Mouse (Mus musculus): ENCODE measurements around the gene Prm3.

Gene Prm3

DNA sequence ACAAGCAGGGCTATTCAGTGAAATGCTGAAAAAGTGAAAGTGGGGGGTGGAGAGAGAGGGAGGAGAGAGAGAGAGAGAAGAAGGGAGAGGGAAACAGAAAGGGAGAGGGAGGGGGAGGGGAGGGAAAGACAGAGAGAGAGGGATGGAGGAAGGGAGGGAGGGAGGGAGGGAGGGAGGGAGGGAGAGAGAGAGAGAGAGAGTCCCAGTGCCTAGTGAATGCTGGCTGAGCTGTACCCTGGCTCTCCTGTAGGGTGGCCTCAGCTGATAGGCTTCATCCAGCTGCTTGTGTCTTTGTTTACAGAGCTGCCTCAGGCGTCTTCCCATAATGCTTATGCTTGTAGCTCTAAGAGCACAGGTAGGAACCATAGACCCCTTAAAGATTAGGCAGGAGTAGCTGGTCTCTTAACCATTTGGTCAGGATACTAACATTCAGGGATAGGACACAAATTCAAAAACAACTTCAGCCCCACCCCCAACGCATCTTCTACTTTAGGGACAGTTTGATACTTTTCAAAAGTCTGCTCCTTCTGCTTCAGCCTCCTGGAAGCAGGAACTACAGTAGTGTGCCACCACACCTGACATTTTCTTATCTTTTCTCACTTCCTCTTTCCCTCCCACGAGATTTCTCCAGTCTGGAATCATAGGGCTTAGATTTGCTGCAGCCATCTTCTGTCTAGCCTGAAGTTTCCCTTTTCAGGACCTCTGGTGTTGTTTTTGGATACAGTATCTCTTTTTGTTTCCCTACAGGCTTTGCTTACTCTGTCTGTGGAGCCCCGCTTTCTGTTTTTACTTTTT is 20.0 kb downstream of the Prm3 start:
- DNase-seq (ENCODE audit: low spot score): no peak

DNA sequence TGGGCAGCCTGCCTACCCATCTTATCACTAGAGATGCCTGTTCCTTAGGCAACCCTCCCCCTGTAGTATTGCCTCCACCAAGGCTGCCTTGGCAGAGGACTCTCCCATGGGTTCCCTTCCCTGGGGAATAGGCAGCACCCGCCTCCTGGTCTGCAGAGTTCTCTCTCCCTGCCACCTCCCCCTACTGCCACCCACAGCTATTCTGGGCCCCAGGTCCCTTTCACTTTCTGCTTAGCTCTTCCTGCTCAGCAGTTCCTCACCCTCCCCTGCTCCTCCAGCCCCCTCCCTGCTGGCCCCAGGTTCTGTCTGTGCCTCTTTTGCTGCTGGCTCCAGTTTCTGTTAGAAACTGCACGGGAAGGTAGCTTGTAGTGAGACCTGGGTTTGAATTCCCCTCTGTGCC is 21.1 kb downstream of the Prm3 start:
- no peak for DNase-seq (ENCODE audit: low spot score)

DNA sequence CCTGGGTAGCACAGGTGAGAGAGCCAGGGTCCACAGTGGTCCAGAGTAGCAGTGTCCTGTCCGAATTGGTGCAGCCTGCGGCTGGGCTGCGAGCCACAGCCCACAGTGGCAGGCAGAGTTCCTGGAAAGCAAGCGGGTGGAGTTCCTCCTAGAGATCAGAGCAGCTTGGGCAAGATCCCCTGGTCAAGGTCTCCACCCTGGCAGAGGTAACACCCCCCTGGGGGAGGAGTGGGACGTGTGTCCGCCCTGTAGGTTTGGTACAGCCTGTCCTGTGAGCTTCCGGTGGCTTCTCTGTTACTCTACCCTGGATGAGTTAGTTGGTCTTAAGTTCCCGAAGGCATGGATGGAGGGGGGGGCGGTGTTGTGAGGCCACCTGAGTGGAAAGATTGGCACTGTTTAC is 21.9 kb downstream of the Prm3 start:
- no peak for DNase-seq (ENCODE audit: low spot score)

GRCm38 (mm10) chr16:10767158-10767557 is 23.6 kb downstream of the Prm3 start:
- peak; percentile 88 for DNase-seq (ENCODE audit: low spot score)

- DNase-seq (ENCODE audit: low spot score): no peak
These were observed 26.4 kb downstream of the Prm3 start for GRCm38 (mm10) chr16:10764323-10764722.

DNA sequence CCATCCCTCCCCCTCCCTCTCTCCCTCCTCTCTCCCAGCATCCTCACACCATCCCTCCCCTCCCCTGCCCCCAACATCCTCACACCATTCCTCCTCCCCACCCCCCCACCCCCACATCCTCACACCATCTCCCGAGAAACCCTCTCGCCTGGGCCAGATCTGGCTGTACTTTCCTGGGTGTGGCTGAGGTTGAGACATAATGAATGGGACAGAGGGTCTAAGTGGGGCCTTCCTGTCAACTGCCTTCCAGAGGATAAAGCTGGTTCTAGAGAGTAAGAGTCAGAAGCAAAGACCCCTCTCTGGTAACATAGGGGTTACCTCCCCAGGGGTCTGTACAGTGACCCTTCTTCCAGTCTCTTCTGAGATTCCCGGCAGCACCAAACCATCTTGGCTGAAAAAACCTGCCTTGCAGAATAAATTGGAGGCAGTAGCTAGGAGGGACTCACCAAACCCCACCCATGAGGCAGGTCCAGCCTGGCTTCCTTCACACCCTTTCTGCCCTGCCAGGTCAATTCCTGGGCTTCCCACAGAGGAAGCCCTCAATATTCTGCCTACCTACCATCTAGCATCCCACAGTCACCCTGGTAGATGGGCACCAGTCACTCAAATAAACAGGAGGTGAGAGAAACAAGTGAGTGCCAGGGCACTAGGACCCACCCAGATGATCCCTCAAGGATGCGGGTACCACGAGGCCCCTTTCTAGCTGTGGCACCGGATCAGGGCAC is 27.0 kb downstream of the Prm3 start:
- no peak for DNase-seq (ENCODE audit: low spot score)

GRCm38 (mm10) chr16:10762569-10763180 is 28.0 kb downstream of the Prm3 start:
- no peak for DNase-seq (ENCODE audit: low spot score)

- DNase-seq (ENCODE audit: low spot score): peak; percentile 34
These were observed 29.5 kb downstream of the Prm3 start for GRCm38 (mm10) chr16:10761182-10761581.

DNA sequence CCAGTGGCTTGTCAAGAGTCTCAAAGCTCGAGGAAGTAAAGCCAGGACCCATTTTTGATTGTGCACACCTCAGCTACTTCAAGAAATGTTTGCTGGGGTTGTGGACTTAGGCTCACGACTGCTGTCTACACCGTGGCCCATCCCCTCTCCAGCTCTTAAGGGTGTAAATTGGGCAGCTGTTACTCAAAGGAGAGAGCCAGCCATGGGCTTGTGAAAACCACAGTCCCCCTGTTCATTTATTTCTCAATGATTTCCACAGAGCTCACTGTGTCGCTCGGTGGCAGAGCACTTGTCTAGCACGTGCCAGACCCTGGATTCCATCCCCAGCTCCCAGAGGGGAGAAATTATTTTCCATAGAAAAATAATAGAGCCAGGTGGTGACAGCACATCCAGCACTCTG is 34.5 kb downstream of the Prm3 start:
- no peak for DNase-seq (ENCODE audit: low spot score)

GRCm38 (mm10) chr16:10754521-10755296 is 36.0 kb downstream of the Prm3 start:
- no peak for DNase-seq (ENCODE audit: low spot score)

DNA sequence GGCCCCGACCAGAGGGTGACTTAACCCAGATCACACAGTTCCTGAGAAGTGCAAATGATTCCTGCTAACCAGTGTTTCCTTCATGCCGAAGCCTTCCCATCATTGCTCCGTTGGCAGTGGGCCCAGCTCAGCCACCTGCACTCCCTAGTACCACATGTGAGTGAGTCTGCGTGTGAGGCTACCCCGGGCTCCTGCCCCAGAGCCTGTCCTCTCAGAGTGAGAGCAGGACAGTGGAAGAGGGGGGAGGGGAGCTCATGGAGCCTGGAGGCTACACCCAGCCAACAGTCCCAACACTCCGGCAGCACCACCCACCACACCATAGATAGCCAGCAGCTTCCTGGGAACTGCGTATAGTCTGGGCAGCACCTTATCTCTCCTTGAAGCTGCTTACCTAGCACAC is 40.9 kb downstream of the Prm3 start:
- no peak for DNase-seq (ENCODE audit: low spot score)

- no peak for DNase-seq (ENCODE audit: low spot score)
These were observed 41.5 kb downstream of the Prm3 start for GRCm38 (mm10) chr16:10749226-10749625.

- DNase-seq (ENCODE audit: low spot score): no peak
These were observed 49.6 kb downstream of the Prm3 start for GRCm38 (mm10) chr16:10741082-10741481.

Measured in embryo, embryonic 10 days (tissue).